Mouse (Mus musculus): ENCODE results near the gene Zfp408. TPM values are rescaled to one million over a fixed set of nuclear protein-coding genes. Genes with fewer than 3 reads are reported as not detected.

Zfp408 gene
- polyA plus RNA-seq, 1 experiment from 2014 or later: 4.6 TPM

- no peak overlapping the region for H3K27ac ChIP-seq
- DNase-seq (ENCODE audit: low spot score) (peak; percentile 74), ATAC-seq (replicated peaks; ENCODE audit: low FRiP score, low read depth) (0 out of 2 replicates have a peak, but pooled peaks have one; percentile 29)
- no peaks in the 10 kb centered on the region for H3K27me3 ChIP-seq (ENCODE audit: insufficient read depth, low read length)
- peak; percentile 73 for TF ChIP-seq CTCF (IDR thresholded peaks at IDR 0.05; ENCODE audit: low read depth)
- no peak overlapping the region for H3K4me2 ChIP-seq (ENCODE audit: low read length)
- peaks cover 36% of the 10 kb centered on the region for H3K36me3 ChIP-seq (ENCODE audit: insufficient read depth, low read length)
- no peak overlapping the region for H3K9ac ChIP-seq (ENCODE audit: low read depth, low read length)
- WGBS: 37% methylated on average over 4 of the region's 4 CpGs
- no peaks in the 10 kb centered on the region for H3K4me1 ChIP-seq (replicated peaks; ENCODE audit: insufficient read depth, low read length)
- no peaks in the 10 kb centered on the region for H3K9me3 ChIP-seq (replicated peaks; ENCODE audit: low read length)
- no peak overlapping the region for H3K4me3 ChIP-seq (replicated peaks; ENCODE audit: low read depth, low read length)
Measured at GRCm38 (mm10) chr2:91682850-91683249, 33.3 kb upstream of the Zfp408 start.

- no peaks in the 10 kb centered on the region; the same call in 1 of the 2 replicates for H3K4me1 ChIP-seq (replicated peaks; ENCODE audit: insufficient read depth, low read length)
- peak; percentile 43 for DNase-seq (ENCODE audit: low spot score)
- H3K27me3 ChIP-seq (ENCODE audit: insufficient read depth, low read length): no peaks in the 10 kb centered on the region
- no peak overlapping the region for H3K4me2 ChIP-seq (ENCODE audit: low read length)
- H3K9ac ChIP-seq (ENCODE audit: low read depth, low read length): no peak overlapping the region
- H3K4me3 ChIP-seq (replicated peaks; ENCODE audit: low read depth, low read length): no peak overlapping the region
- no peak overlapping the region for H3K27ac ChIP-seq
- ATAC-seq (replicated peaks; ENCODE audit: low FRiP score, low read depth): no peak
- peaks cover 44% of the 10 kb centered on the region for H3K36me3 ChIP-seq (ENCODE audit: insufficient read depth, low read length)
- H3K9me3 ChIP-seq (replicated peaks; ENCODE audit: low read length): no peaks in the 10 kb centered on the region
- TF ChIP-seq CTCF (IDR thresholded peaks at IDR 0.05; ENCODE audit: low read depth): no peak
Measured at GRCm38 (mm10) chr2:91676961-91677360, 27.4 kb upstream of the Zfp408 start.

- H3K4me1 ChIP-seq (replicated peaks; ENCODE audit: insufficient read depth, low read length): no peaks in the 10 kb centered on the region; the same call in 1 of the 2 replicates
- H3K9me3 ChIP-seq (replicated peaks; ENCODE audit: low read length): no peaks in the 10 kb centered on the region
- H3K27me3 ChIP-seq (ENCODE audit: insufficient read depth, low read length): no peaks in the 10 kb centered on the region
- H3K9ac ChIP-seq (ENCODE audit: low read depth, low read length): no peak overlapping the region
- WGBS: 46% methylated on average over 2 of the region's 2 CpGs
- H3K27ac ChIP-seq: peak overlapping the region; percentile 42; the same call in 1 of the 2 replicates
- DNase-seq (ENCODE audit: low spot score) (no peak), ATAC-seq (replicated peaks; ENCODE audit: low FRiP score, low read depth) (no peak)
- H3K36me3 ChIP-seq (ENCODE audit: insufficient read depth, low read length): peaks cover 44% of the 10 kb centered on the region
- no peak overlapping the region for H3K4me2 ChIP-seq (ENCODE audit: low read length)
- TF ChIP-seq CTCF (IDR thresholded peaks at IDR 0.05; ENCODE audit: low read depth): no peak
- H3K4me3 ChIP-seq (replicated peaks; ENCODE audit: low read depth, low read length): no peak overlapping the region
Measured at GRCm38 (mm10) chr2:91676420-91676819, 26.8 kb upstream of the Zfp408 start.

- TF ChIP-seq CTCF (IDR thresholded peaks at IDR 0.05; ENCODE audit: low read depth): no peak
- H3K27me3 ChIP-seq (ENCODE audit: insufficient read depth, low read length): no peaks in the 10 kb centered on the region
- H3K27ac ChIP-seq: no peak overlapping the region
- peaks cover 47% of the 10 kb centered on the region for H3K36me3 ChIP-seq (ENCODE audit: insufficient read depth, low read length)
- H3K9me3 ChIP-seq (replicated peaks; ENCODE audit: low read length): no peaks in the 10 kb centered on the region
- H3K9ac ChIP-seq (ENCODE audit: low read depth, low read length): no peak overlapping the region
- WGBS: 85% methylated on average over 5 of the region's 5 CpGs
- H3K4me3 ChIP-seq (replicated peaks; ENCODE audit: low read depth, low read length): no peak overlapping the region
- DNase-seq (ENCODE audit: low spot score) (no peak), ATAC-seq (replicated peaks; ENCODE audit: low FRiP score, low read depth) (no peak)
- H3K4me2 ChIP-seq (ENCODE audit: low read length): no peak overlapping the region
- no peaks in the 10 kb centered on the region; the same call in 1 of the 2 replicates for H3K4me1 ChIP-seq (replicated peaks; ENCODE audit: insufficient read depth, low read length)
Measured at GRCm38 (mm10) chr2:91674895-91675294, 25.3 kb upstream of the Zfp408 start.

GRCm38 (mm10) chr2:91673587-91673986 lies 24.0 kb upstream of the Zfp408 start:
- DNase-seq (ENCODE audit: low spot score): no peak
- ATAC-seq (replicated peaks; ENCODE audit: low FRiP score, low read depth): no peak
- Histone ChIP-seq H3K4me2 (ENCODE audit: low read length) (no peak overlapping the region), H3K27me3 (ENCODE audit: insufficient read depth, low read length) (no peaks in the 10 kb centered on the region), H3K4me3 (replicated peaks; ENCODE audit: low read depth, low read length) (no peak overlapping the region), H3K9me3 (replicated peaks; ENCODE audit: low read length) (no peaks in the 10 kb centered on the region), H3K9ac (ENCODE audit: low read depth, low read length) (no peak overlapping the region), H3K27ac (no peak overlapping the region), H3K36me3 (ENCODE audit: insufficient read depth, low read length) (peaks cover 56% of the 10 kb centered on the region), H3K4me1 (replicated peaks; ENCODE audit: insufficient read depth, low read length) (no peaks in the 10 kb centered on the region; the same call in 1 of the 2 replicates)
- no peak for TF ChIP-seq CTCF (IDR thresholded peaks at IDR 0.05; ENCODE audit: low read depth)
- 93% methylated on average over 2 of the region's 2 CpGs for WGBS

- ATAC-seq (replicated peaks; ENCODE audit: low FRiP score, low read depth) (no peak), DNase-seq (ENCODE audit: low spot score) (no peak)
- Histone ChIP-seq H3K9ac (ENCODE audit: low read depth, low read length) (no peak overlapping the region), H3K36me3 (ENCODE audit: insufficient read depth, low read length) (peaks cover 42% of the 10 kb centered on the region), H3K4me3 (replicated peaks; ENCODE audit: low read depth, low read length) (no peak overlapping the region), H3K27ac (no peak overlapping the region), H3K9me3 (replicated peaks; ENCODE audit: low read length) (no peaks in the 10 kb centered on the region), H3K27me3 (ENCODE audit: insufficient read depth, low read length) (no peaks in the 10 kb centered on the region), H3K4me2 (ENCODE audit: low read length) (no peak overlapping the region), H3K4me1 (replicated peaks; ENCODE audit: insufficient read depth, low read length) (no peaks in the 10 kb centered on the region)
- no peak for TF ChIP-seq CTCF (IDR thresholded peaks at IDR 0.05; ENCODE audit: low read depth)
- WGBS: 80% methylated on average over 6 of the region's 6 CpGs
Measured at GRCm38 (mm10) chr2:91670038-91670437, 20.4 kb upstream of the Zfp408 start.

- Histone ChIP-seq H3K4me2 (ENCODE audit: low read length) (no peak overlapping the region), H3K36me3 (ENCODE audit: insufficient read depth, low read length) (peaks cover 44% of the 10 kb centered on the region)
Measured at GRCm38 (mm10) chr2:91669326-91669725, 19.7 kb upstream of the Zfp408 start.

More at GRCm38 (mm10) chr2:91669326-91669725, 19.7 kb upstream of the Zfp408 start:
- no peaks in the 10 kb centered on the region for H3K9me3 ChIP-seq (replicated peaks; ENCODE audit: low read length)
- 93% methylated on average over 8 of the region's 8 CpGs for WGBS
- H3K27me3 ChIP-seq (ENCODE audit: insufficient read depth, low read length): no peaks in the 10 kb centered on the region
- H3K4me1 ChIP-seq (replicated peaks; ENCODE audit: insufficient read depth, low read length): no peaks in the 10 kb centered on the region
- H3K4me3 ChIP-seq (replicated peaks; ENCODE audit: low read depth, low read length): no peak overlapping the region
- no peak overlapping the region for H3K9ac ChIP-seq (ENCODE audit: low read depth, low read length)
- TF ChIP-seq CTCF (IDR thresholded peaks at IDR 0.05; ENCODE audit: low read depth): no peak
- ATAC-seq (replicated peaks; ENCODE audit: low FRiP score, low read depth): no peak
- no peak for DNase-seq (ENCODE audit: low spot score)
- H3K27ac ChIP-seq: no peak overlapping the region

Data from kidney, postnatal 0 days (tissue).